Mouse (Mus musculus) stomach, embryonic 14.5 days (tissue): ENCODE measurements around the gene Cyp2d26. TPM values are rescaled to one million over a fixed set of nuclear protein-coding genes. Genes with fewer than 3 reads are reported as not detected.
"Not testable (repeated sequence)": the region's sequence is repeated elsewhere in the genome, so short reads cannot be mapped to it uniquely, and the experiment has no call there.

Source experiments
- ATAC-seq: fragments of 200-750 bp; cut with Nextera tagmentation; 2 replicates; pipeline ENCODE4 v1.8.0; 2017; ENCODE audit warnings: low read depth, moderate TSS enrichment; ENCODE audit not compliant: insufficient number of reproducible peaks, insufficient read depth, low FRiP score
- H3K27ac ChIP-seq: fragments of 300-500 bp; sonication (generic); 2 replicates; pipeline ENCODE4 v1.5.1; 2014; ENCODE audit warnings: mild to moderate bottlenecking, low read length, moderate library complexity, mixed read lengths
- H3K27me3 ChIP-seq: fragments of 300-500 bp; sonication (generic); 2 replicates; pipeline ENCODE4 v1.6.1; 2014; ENCODE audit warnings: low read length, control low read depth, mixed read lengths; ENCODE audit not compliant: control insufficient read depth, insufficient read depth
- H3K36me3 ChIP-seq: fragments of 300-500 bp; sonication (generic); 2 replicates; pipeline ENCODE4 v1.6.1; 2014; ENCODE audit warnings: mild to moderate bottlenecking, control low read depth, low read length, moderate library complexity, mixed read lengths; ENCODE audit not compliant: control insufficient read depth, insufficient read depth
- H3K4me1 ChIP-seq: fragments of 300-500 bp; sonication (generic); 2 replicates; pipeline ENCODE4 v1.6.1; 2014; ENCODE audit warnings: low read length, control low read depth, mixed read lengths; ENCODE audit not compliant: control insufficient read depth, insufficient read depth
- H3K4me2 ChIP-seq: fragments of 300-500 bp; sonication (generic); replicated peaks from 2 replicates; pipeline ENCODE4 v1.6.1; 2014; ENCODE audit warnings: low read depth, low read length, control low read depth
- H3K4me3 ChIP-seq: fragments of 300-500 bp; sonication (generic); 2 replicates; pipeline ENCODE4 v1.5.1; 2014; ENCODE audit warnings: low read depth, low read length, control low read depth
- H3K9ac ChIP-seq: fragments of 300-500 bp; sonication (generic); replicated peaks from 2 replicates; pipeline ENCODE4 v1.6.1; 2014; ENCODE audit warnings: low read depth, mild to moderate bottlenecking, control low read depth, low read length, moderate library complexity, mixed read lengths
- H3K9me3 ChIP-seq: fragments of 300-500 bp; sonication (generic); 2 replicates; pipeline ENCODE4 v1.6.1; 2016; ENCODE audit warnings: low read depth, low read length, control low read depth; ENCODE audit not compliant: control insufficient read depth
- WGBS: fragments of 180-500 bp; shearing (Covaris S2); extraction: QIAGEN DNeasy Blood & Tissue Kit; methylation state at CpG from one replicate; pipeline ENCODE4 v1.1.7; 2014; 5-methylcytosine and 5-hydroxymethylcytosine counted together
- polyA plus RNA-seq: library from polyadenylated mRNA; unstranded; fragments of >200 nt; fragmentation: Nextera tagmentation; extraction: Ambion mirVana; gene quantifications from 2 replicates; pipeline ENCODE4 v1.2.1, GENCODE M21; 2014

Gene Cyp2d26
- polyA plus RNA-seq, 1 experiment from 2014 or later, result 10.7 TPM

- no peaks in the 10 kb centered on the region for H3K27me3 ChIP-seq
- no peaks in the 10 kb centered on the region for H3K9me3 ChIP-seq
- 79% methylated on average over 1 of the region's 1 CpGs for WGBS
- H3K27ac ChIP-seq, result no peak overlapping the region
- no peaks in the 10 kb centered on the region for H3K36me3 ChIP-seq
- H3K4me1 ChIP-seq, result no peaks in the 10 kb centered on the region
- no peak overlapping the region for H3K9ac ChIP-seq
- no peak overlapping the region for H3K4me2 ChIP-seq
- no peak for ATAC-seq
- H3K4me3 ChIP-seq, result no peak overlapping the region
Observed at GRCm38 (mm10) chr15:82784581-82784980, 9.5 kb downstream of the Cyp2d26 start.

- ATAC-seq, result no peak
- Histone ChIP-seq H3K4me1 (no peaks in the 10 kb centered on the region), H3K4me3 (no peak overlapping the region)
Observed at GRCm38 (mm10) chr15:82783800-82784199, 10.3 kb downstream of the Cyp2d26 start.

GRCm38 (mm10) chr15:82777856-82778255 is 16.2 kb downstream of the Cyp2d26 start:
- not testable (repeated sequence) for H3K27me3 ChIP-seq, H3K27ac ChIP-seq, H3K4me1 ChIP-seq, H3K4me3 ChIP-seq, ATAC-seq, H3K36me3 ChIP-seq, H3K9ac ChIP-seq, H3K9me3 ChIP-seq, H3K4me2 ChIP-seq
- 86% methylated on average over 5 of the region's 5 CpGs for WGBS

More at GRCm38 (mm10) chr15:82783800-82784199, 10.3 kb downstream of the Cyp2d26 start:
- H3K27me3 ChIP-seq, result no peaks in the 10 kb centered on the region
- WGBS, result 41% methylated on average over 1 of the region's 1 CpGs
- H3K36me3 ChIP-seq, result no peaks in the 10 kb centered on the region
- H3K9me3 ChIP-seq, result no peaks in the 10 kb centered on the region
- H3K27ac ChIP-seq, result no peak overlapping the region
- no peak overlapping the region for H3K9ac ChIP-seq
- no peak overlapping the region for H3K4me2 ChIP-seq

GRCm38 (mm10) chr15:82765943-82766342 is 28.2 kb downstream of the Cyp2d26 start:
- H3K9me3 ChIP-seq, result no peaks in the 10 kb centered on the region
- no peaks in the 10 kb centered on the region for H3K4me1 ChIP-seq
- H3K4me2 ChIP-seq, result no peak overlapping the region
- no peak overlapping the region for H3K4me3 ChIP-seq
- H3K9ac ChIP-seq, result no peak overlapping the region
- ATAC-seq, result no peak
- no peaks in the 10 kb centered on the region for H3K36me3 ChIP-seq
- no peak overlapping the region for H3K27ac ChIP-seq
- 81% methylated on average over 2 of the region's 2 CpGs for WGBS
- no peaks in the 10 kb centered on the region for H3K27me3 ChIP-seq

DNA sequence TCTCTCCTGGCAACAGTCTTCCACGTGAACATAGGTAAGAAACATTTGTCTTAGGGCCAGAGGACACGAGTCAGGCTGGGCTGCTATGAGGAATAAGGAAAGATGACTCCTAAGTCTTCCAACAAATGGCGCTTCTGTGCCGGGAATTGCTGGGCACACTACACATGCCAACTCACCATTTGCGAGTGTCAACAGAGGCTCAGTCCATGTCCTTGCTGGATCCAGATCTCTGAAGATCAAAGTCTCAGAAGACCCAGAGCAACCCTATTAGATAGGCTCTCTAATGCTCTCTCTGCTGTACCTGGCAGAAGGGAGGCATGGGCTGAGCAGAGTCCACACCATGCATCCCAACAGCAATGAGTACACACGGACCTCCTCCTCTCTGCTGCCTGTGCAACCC is 29.2 kb downstream of the Cyp2d26 start:
- no peaks in the 10 kb centered on the region for H3K9me3 ChIP-seq
- H3K27me3 ChIP-seq, result no peaks in the 10 kb centered on the region
- 79% methylated on average over 6 of the region's 6 CpGs for WGBS
- no peak overlapping the region for H3K27ac ChIP-seq
- ATAC-seq, result no peak
- no peaks in the 10 kb centered on the region for H3K36me3 ChIP-seq
- no peak overlapping the region for H3K4me3 ChIP-seq
- H3K4me2 ChIP-seq, result no peak overlapping the region
- no peaks in the 10 kb centered on the region for H3K4me1 ChIP-seq
- H3K9ac ChIP-seq, result no peak overlapping the region

DNA sequence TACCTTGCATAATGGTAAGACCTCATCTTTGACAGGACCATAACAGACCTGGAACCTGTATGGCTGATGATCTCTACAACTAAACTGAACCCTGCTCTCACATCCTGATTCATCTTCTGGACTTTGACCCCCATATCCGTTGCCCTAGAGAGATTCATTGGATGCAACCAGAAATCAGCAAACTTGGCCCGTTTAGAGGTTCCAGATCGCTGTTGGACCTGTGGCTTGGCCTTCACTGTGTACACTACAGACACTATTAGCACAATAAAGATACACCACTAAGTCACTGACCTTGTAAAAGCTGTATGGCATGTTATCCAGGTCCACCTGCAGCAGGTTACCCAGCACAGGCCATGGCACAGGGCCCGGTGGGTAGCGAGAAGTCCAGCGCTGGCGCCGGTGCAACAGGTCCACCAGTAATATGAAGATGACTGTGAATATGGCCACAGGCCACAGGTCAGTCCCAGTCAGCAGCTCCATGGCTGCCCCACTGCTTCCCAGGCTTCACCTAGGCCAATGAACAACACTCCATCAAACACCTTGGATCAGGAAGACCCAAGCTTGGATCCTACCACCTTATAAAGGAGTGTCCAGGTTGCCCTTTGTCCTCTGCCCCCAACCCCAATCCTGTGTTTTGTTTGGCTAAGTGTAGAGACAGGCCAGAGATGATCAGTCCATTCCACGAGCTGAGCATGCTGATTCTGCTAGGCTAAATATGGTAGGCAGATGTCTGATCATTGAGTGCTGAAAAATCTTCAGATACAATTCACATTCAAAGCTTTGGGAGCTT is 30.3 kb downstream of the Cyp2d26 start, which contains the start of gene Cyp2d40:
Cyp2d40 (minus strand) TSS at position 553 of the 790 bp plus-strand sequence.
- H3K27me3 ChIP-seq, result no peaks in the 10 kb centered on the region
- H3K4me2 ChIP-seq, result no peak within 1 kb of the TSS
- H3K9ac ChIP-seq, result no peak within 1 kb of the TSS
- no peak within 1 kb of the TSS for H3K27ac ChIP-seq
- no peaks in the 10 kb centered on the region for H3K9me3 ChIP-seq
- H3K4me3 ChIP-seq, result no peak within 1 kb of the TSS
- no peak for ATAC-seq
- 92% methylated on average over 9 of the region's 9 CpGs for WGBS
- no peaks in the 10 kb centered on the region for H3K36me3 ChIP-seq
- H3K4me1 ChIP-seq, result no peaks in the 10 kb centered on the region

- Histone ChIP-seq H3K27ac (no peak overlapping the region), H3K4me3 (no peak overlapping the region), H3K4me2 (no peak overlapping the region), H3K4me1 (no peaks in the 10 kb centered on the region), H3K36me3 (no peaks in the 10 kb centered on the region), H3K9ac (no peak overlapping the region), H3K9me3 (no peaks in the 10 kb centered on the region), H3K27me3 (no peaks in the 10 kb centered on the region)
- WGBS, result 60% methylated on average over 1 of the region's 1 CpGs
- no peak for ATAC-seq
Observed at GRCm38 (mm10) chr15:82748141-82748540, 46.0 kb downstream of the Cyp2d26 start.

DNA sequence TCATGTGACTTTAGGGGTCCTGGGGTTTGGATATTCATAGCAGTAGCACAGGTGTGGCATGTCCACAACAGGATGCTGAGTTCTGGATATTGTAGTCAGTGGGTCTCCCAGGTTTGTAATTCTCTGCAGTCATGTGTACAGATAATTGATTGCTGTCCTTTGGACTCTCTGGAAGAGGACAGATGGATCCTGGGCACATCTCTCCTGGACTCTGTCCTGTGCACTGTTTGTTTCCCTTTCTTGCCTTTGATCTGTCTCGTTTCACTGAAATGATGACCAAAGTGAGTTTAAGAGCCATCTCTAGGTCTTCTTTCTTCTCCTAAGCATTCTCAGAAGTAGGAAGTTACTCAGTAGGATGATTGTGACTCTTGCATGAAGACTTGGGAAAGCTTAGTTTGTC is 46.6 kb downstream of the Cyp2d26 start:
- Histone ChIP-seq H3K27me3 (no peaks in the 10 kb centered on the region), H3K4me2 (no peak overlapping the region), H3K4me1 (no peaks in the 10 kb centered on the region), H3K9me3 (no peaks in the 10 kb centered on the region), H3K9ac (no peak overlapping the region), H3K27ac (no peak overlapping the region), H3K36me3 (no peaks in the 10 kb centered on the region), H3K4me3 (no peak overlapping the region)
- 64% methylated on average over 1 of the region's 1 CpGs for WGBS
- ATAC-seq, result no peak
